In genomic region chr10:75491234-75491935, GRCm38 (mm10) we compare ENCODE assay signal across 33 mouse cellular contexts.
"Had no signal": no experiment of that assay in that cellular context is flagged by ENCODE, and none has a peak within 500 bp of the region (broad histone marks: within the 10 kb centered on the region; RNA-seq: fewer than 3 reads in every experiment).

No protein-coding gene starts in this region.

- ATAC-seq: hindbrain, embryonic 16.5 days; hindbrain, postnatal 0 days; intestine, embryonic 15.5 days; intestine, embryonic 16.5 days; intestine, postnatal 0 days had no signal

- H3K27me3 ChIP-seq: heart, embryonic 12.5 days; heart, embryonic 13.5 days; heart, embryonic 15.5 days; hindbrain, embryonic 12.5 days; hindbrain, embryonic 13.5 days; hindbrain, embryonic 15.5 days; intestine, embryonic 15.5 days; kidney, embryonic 15.5 days had no signal

- H3K4me2 ChIP-seq: heart, embryonic 11.5 days; heart, embryonic 12.5 days; heart, embryonic 13.5 days; heart, embryonic 15.5 days; hindbrain, embryonic 12.5 days; hindbrain, embryonic 13.5 days; hindbrain, embryonic 15.5 days; intestine, embryonic 15.5 days; kidney, embryonic 15.5 days had no signal

- H3K4me3 ChIP-seq: heart, embryonic 10.5 days; heart, embryonic 12.5 days; heart, embryonic 13.5 days; heart, embryonic 15.5 days; hindbrain, embryonic 10.5 days; hindbrain, embryonic 12.5 days; hindbrain, embryonic 13.5 days; hindbrain, embryonic 15.5 days; intestine, embryonic 15.5 days; kidney, embryonic 15.5 days; layer of hippocampus, adult 2 months had no signal

- H3K4me1 ChIP-seq: hindbrain, embryonic 10.5 days; hindbrain, embryonic 12.5 days; hindbrain, embryonic 13.5 days; hindbrain, embryonic 15.5 days; intestine, embryonic 15.5 days; kidney, embryonic 15.5 days had no signal

- H3K9ac ChIP-seq: heart, embryonic 12.5 days; heart, embryonic 13.5 days; heart, embryonic 15.5 days; hindbrain, embryonic 12.5 days; hindbrain, embryonic 13.5 days; hindbrain, embryonic 15.5 days; intestine, embryonic 15.5 days; kidney, embryonic 15.5 days had no signal

- H3K36me3 ChIP-seq: heart, embryonic 10.5 days; heart, embryonic 12.5 days; heart, embryonic 13.5 days; heart, embryonic 15.5 days; hindbrain, embryonic 10.5 days; hindbrain, embryonic 12.5 days; hindbrain, embryonic 13.5 days; hindbrain, embryonic 15.5 days; intestine, embryonic 15.5 days; kidney, embryonic 15.5 days had no signal

- DNase-seq: heart, postnatal 10 days; heart, postnatal 14 days; heart, postnatal 36 days; heart, postnatal 4 days; kidney, adult 11 months; kidney, adult 18-20 months; kidney, adult 2 months; kidney, adult 8-10 months; kidney, adult 9 months; kidney, postnatal 10 days; kidney, postnatal 14 days; kidney, postnatal 25 days; kidney, postnatal 36 days; kidney, postnatal 4 days; layer of hippocampus, adult 9-11 months; layer of hippocampus, postnatal 36 days had no signal

- H3K9me3 ChIP-seq: heart, embryonic 10.5 days; heart, embryonic 12.5 days; heart, embryonic 13.5 days; heart, embryonic 15.5 days; hindbrain, embryonic 10.5 days; hindbrain, embryonic 12.5 days; hindbrain, embryonic 13.5 days; hindbrain, embryonic 15.5 days; intestine, embryonic 15.5 days; kidney, embryonic 15.5 days had no signal

- H3K27ac ChIP-seq: heart, embryonic 10.5 days; heart, embryonic 13.5 days; heart, embryonic 15.5 days; hindbrain, embryonic 10.5 days; hindbrain, embryonic 12.5 days; hindbrain, embryonic 13.5 days; hindbrain, embryonic 15.5 days; hindbrain, postnatal 0 days; intestine, embryonic 15.5 days; kidney, embryonic 15.5 days; kidney, postnatal 0 days; layer of hippocampus, adult 2 months had no signal
